Mouse (Mus musculus): ENCODE measurements around the gene Shroom2. TPM values are rescaled to one million over a fixed set of nuclear protein-coding genes. Genes with fewer than 3 reads are reported as not detected.
A peak's percentile ranks its signal among the peaks of the same experiment; 100 is the strongest.
"Not testable (repeated sequence)": the region's sequence is repeated elsewhere in the genome, so short reads cannot be mapped to it uniquely, and the experiment has no call there.

The Shroom2 gene
- polyA plus RNA-seq, 1 experiment from 2014 or later = 6.6 TPM

- not testable (repeated sequence) for H3K27me3 ChIP-seq (ENCODE audit: insufficient read depth, low read length); ATAC-seq (ENCODE audit: low FRiP score, low TSS enrichment); H3K27ac ChIP-seq (ENCODE audit: low read length); H3K4me1 ChIP-seq (ENCODE audit: insufficient read depth, low read length); H3K9me3 ChIP-seq (ENCODE audit: low read length); H3K9ac ChIP-seq (replicated peaks; ENCODE audit: low read length); H3K36me3 ChIP-seq (ENCODE audit: insufficient read depth, low read length); H3K4me3 ChIP-seq (ENCODE audit: low read length); H3K4me2 ChIP-seq (replicated peaks; ENCODE audit: low read depth, low read length)
- 61% methylated on average over 2 of the region's 2 CpGs for WGBS
These were observed 58.5 kb downstream of the Shroom2 start for GRCm38 (mm10) chrX:152710715-152711114.

GRCm38 (mm10) chrX:152708359-152708758, 60.9 kb downstream of the Shroom2 start:
- Histone ChIP-seq H3K27ac (ENCODE audit: low read length) (no peak overlapping the region), H3K27me3 (ENCODE audit: insufficient read depth, low read length) (peaks cover 9% of the 10 kb centered on the region; the same call in 1 of the 2 replicates), H3K36me3 (ENCODE audit: insufficient read depth, low read length) (no peaks in the 10 kb centered on the region), H3K4me2 (replicated peaks; ENCODE audit: low read depth, low read length) (no peak overlapping the region), H3K4me3 (ENCODE audit: low read length) (no peak overlapping the region), H3K4me1 (ENCODE audit: insufficient read depth, low read length) (0 out of 2 replicates have a peak, but pooled peaks cover 4% of the 10 kb centered on the region), H3K9me3 (ENCODE audit: low read length) (no peaks in the 10 kb centered on the region), H3K9ac (replicated peaks; ENCODE audit: low read length) (no peak overlapping the region)
- WGBS = 45% methylated on average over 4 of the region's 4 CpGs
- ATAC-seq (ENCODE audit: low FRiP score, low TSS enrichment) = no peak

- Histone ChIP-seq H3K4me1 (ENCODE audit: insufficient read depth, low read length) (0 out of 2 replicates have a peak, but pooled peaks cover 7% of the 10 kb centered on the region), H3K4me3 (ENCODE audit: low read length) (no peak overlapping the region), H3K27me3 (ENCODE audit: insufficient read depth, low read length) (peaks cover 14% of the 10 kb centered on the region; the same call in 1 of the 2 replicates), H3K4me2 (replicated peaks; ENCODE audit: low read depth, low read length) (no peak overlapping the region), H3K36me3 (ENCODE audit: insufficient read depth, low read length) (no peaks in the 10 kb centered on the region), H3K9me3 (ENCODE audit: low read length) (no peaks in the 10 kb centered on the region), H3K27ac (ENCODE audit: low read length) (no peak overlapping the region), H3K9ac (replicated peaks; ENCODE audit: low read length) (no peak overlapping the region)
- 24% methylated on average over 3 of the region's 3 CpGs for WGBS
- ATAC-seq (ENCODE audit: low FRiP score, low TSS enrichment) = no peak
These were observed 63.9 kb downstream of the Shroom2 start for GRCm38 (mm10) chrX:152705397-152705796.

GRCm38 (mm10) chrX:152703624-152704023, 65.6 kb downstream of the Shroom2 start:
- no peak overlapping the region for H3K27ac ChIP-seq (ENCODE audit: low read length)
- no peak overlapping the region for H3K9ac ChIP-seq (replicated peaks; ENCODE audit: low read length)
- no peaks in the 10 kb centered on the region for H3K36me3 ChIP-seq (ENCODE audit: insufficient read depth, low read length)
- no peak overlapping the region for H3K4me3 ChIP-seq (ENCODE audit: low read length)
- ATAC-seq (ENCODE audit: low FRiP score, low TSS enrichment) = peak; percentile 15; the same call in 1 of the 2 replicates
- peaks cover 14% of the 10 kb centered on the region; the same call in 1 of the 2 replicates for H3K27me3 ChIP-seq (ENCODE audit: insufficient read depth, low read length)
- H3K4me1 ChIP-seq (ENCODE audit: insufficient read depth, low read length) = 0 out of 2 replicates have a peak, but pooled peaks cover 7% of the 10 kb centered on the region
- H3K9me3 ChIP-seq (ENCODE audit: low read length) = no peaks in the 10 kb centered on the region
- H3K4me2 ChIP-seq (replicated peaks; ENCODE audit: low read depth, low read length) = no peak overlapping the region
- WGBS = 36% methylated on average over 1 of the region's 1 CpGs

GRCm38 (mm10) chrX:152701679-152702078, 67.6 kb downstream of the Shroom2 start:
- Histone ChIP-seq H3K4me1 (ENCODE audit: insufficient read depth, low read length) (0 out of 2 replicates have a peak, but pooled peaks cover 7% of the 10 kb centered on the region), H3K27ac (ENCODE audit: low read length) (no peak overlapping the region), H3K27me3 (ENCODE audit: insufficient read depth, low read length) (peaks cover 14% of the 10 kb centered on the region; the same call in 1 of the 2 replicates), H3K9ac (replicated peaks; ENCODE audit: low read length) (no peak overlapping the region), H3K9me3 (ENCODE audit: low read length) (no peaks in the 10 kb centered on the region), H3K4me2 (replicated peaks; ENCODE audit: low read depth, low read length) (no peak overlapping the region), H3K4me3 (ENCODE audit: low read length) (no peak overlapping the region), H3K36me3 (ENCODE audit: insufficient read depth, low read length) (no peaks in the 10 kb centered on the region)
- ATAC-seq (ENCODE audit: low FRiP score, low TSS enrichment) = no peak
- 75% methylated on average over 3 of the region's 3 CpGs for WGBS

GRCm38 (mm10) chrX:152690788-152691291, 78.4 kb downstream of the Shroom2 start:
- WGBS = 65% methylated on average over 2 of the region's 2 CpGs
- Histone ChIP-seq H3K9ac (replicated peaks; ENCODE audit: low read length) (no peak overlapping the region), H3K4me2 (replicated peaks; ENCODE audit: low read depth, low read length) (no peak overlapping the region), H3K4me1 (ENCODE audit: insufficient read depth, low read length) (no peaks in the 10 kb centered on the region), H3K27me3 (ENCODE audit: insufficient read depth, low read length) (peaks cover 6% of the 10 kb centered on the region; the same call in 1 of the 2 replicates), H3K27ac (ENCODE audit: low read length) (no peak overlapping the region), H3K4me3 (ENCODE audit: low read length) (no peak overlapping the region), H3K36me3 (ENCODE audit: insufficient read depth, low read length) (no peaks in the 10 kb centered on the region), H3K9me3 (ENCODE audit: low read length) (no peaks in the 10 kb centered on the region)
- no peak for ATAC-seq (ENCODE audit: low FRiP score, low TSS enrichment)

GRCm38 (mm10) chrX:152679190-152679814, 90.0 kb downstream of the Shroom2 start:
- peaks cover 3% of the 10 kb centered on the region; the same call in 1 of the 2 replicates for H3K27me3 ChIP-seq (ENCODE audit: insufficient read depth, low read length)
- H3K27ac ChIP-seq (ENCODE audit: low read length) = no peak overlapping the region
- H3K9me3 ChIP-seq (ENCODE audit: low read length) = no peaks in the 10 kb centered on the region
- H3K36me3 ChIP-seq (ENCODE audit: insufficient read depth, low read length) = no peaks in the 10 kb centered on the region
- no peak overlapping the region for H3K9ac ChIP-seq (replicated peaks; ENCODE audit: low read length)
- H3K4me2 ChIP-seq (replicated peaks; ENCODE audit: low read depth, low read length) = no peak overlapping the region
- WGBS = 75% methylated on average over 2 of the region's 2 CpGs
- ATAC-seq (ENCODE audit: low FRiP score, low TSS enrichment) = no peak
- no peak overlapping the region for H3K4me3 ChIP-seq (ENCODE audit: low read length)
- no peaks in the 10 kb centered on the region for H3K4me1 ChIP-seq (ENCODE audit: insufficient read depth, low read length)

GRCm38 (mm10) chrX:152676357-152676756, 92.9 kb downstream of the Shroom2 start:
- no peaks in the 10 kb centered on the region for H3K4me1 ChIP-seq (ENCODE audit: insufficient read depth, low read length)
- H3K9me3 ChIP-seq (ENCODE audit: low read length) = no peaks in the 10 kb centered on the region
- H3K36me3 ChIP-seq (ENCODE audit: insufficient read depth, low read length) = no peaks in the 10 kb centered on the region
- no peak overlapping the region for H3K9ac ChIP-seq (replicated peaks; ENCODE audit: low read length)
- WGBS = 53% methylated on average over 3 of the region's 3 CpGs
- no peak overlapping the region for H3K4me3 ChIP-seq (ENCODE audit: low read length)
- H3K27ac ChIP-seq (ENCODE audit: low read length) = no peak overlapping the region
- ATAC-seq (ENCODE audit: low FRiP score, low TSS enrichment) = no peak
- H3K4me2 ChIP-seq (replicated peaks; ENCODE audit: low read depth, low read length) = no peak overlapping the region
- peaks cover 3% of the 10 kb centered on the region; the same call in 1 of the 2 replicates for H3K27me3 ChIP-seq (ENCODE audit: insufficient read depth, low read length)

- H3K4me2 ChIP-seq (replicated peaks; ENCODE audit: low read depth, low read length) = no peak overlapping the region
- H3K27me3 ChIP-seq (ENCODE audit: insufficient read depth, low read length) = peaks cover 3% of the 10 kb centered on the region; the same call in 1 of the 2 replicates
- WGBS = 65% methylated on average over 3 of the region's 3 CpGs
- no peak overlapping the region for H3K4me3 ChIP-seq (ENCODE audit: low read length)
- H3K36me3 ChIP-seq (ENCODE audit: insufficient read depth, low read length) = no peaks in the 10 kb centered on the region
- ATAC-seq (ENCODE audit: low FRiP score, low TSS enrichment) = no peak
- H3K9me3 ChIP-seq (ENCODE audit: low read length) = no peaks in the 10 kb centered on the region
- H3K4me1 ChIP-seq (ENCODE audit: insufficient read depth, low read length) = no peaks in the 10 kb centered on the region
- no peak overlapping the region for H3K27ac ChIP-seq (ENCODE audit: low read length)
- H3K9ac ChIP-seq (replicated peaks; ENCODE audit: low read length) = no peak overlapping the region
These were observed 95.8 kb downstream of the Shroom2 start for GRCm38 (mm10) chrX:152673431-152673830.

- H3K27me3 ChIP-seq (ENCODE audit: insufficient read depth, low read length) = peaks cover 27% of the 10 kb centered on the region; the same call in 1 of the 2 replicates
- no peak overlapping the region for H3K4me2 ChIP-seq (replicated peaks; ENCODE audit: low read depth, low read length)
- no peaks in the 10 kb centered on the region for H3K9me3 ChIP-seq (ENCODE audit: low read length)
- H3K4me1 ChIP-seq (ENCODE audit: insufficient read depth, low read length) = no peaks in the 10 kb centered on the region
- no peak overlapping the region for H3K9ac ChIP-seq (replicated peaks; ENCODE audit: low read length)
- ATAC-seq (ENCODE audit: low FRiP score, low TSS enrichment) = no peak
- no peak overlapping the region for H3K27ac ChIP-seq (ENCODE audit: low read length)
- H3K4me3 ChIP-seq (ENCODE audit: low read length) = no peak overlapping the region
- WGBS = 54% methylated on average over 4 of the region's 4 CpGs
- peaks cover 3% of the 10 kb centered on the region; the same call in 1 of the 2 replicates for H3K36me3 ChIP-seq (ENCODE audit: insufficient read depth, low read length)
These were observed 111.8 kb downstream of the Shroom2 start for GRCm38 (mm10) chrX:152657363-152658036.

All from kidney, embryonic 16.5 days (tissue).